Mouse (Mus musculus) adrenal gland, adult 2 months (tissue): ENCODE measurements around the gene Btbd35f27. TPM values are rescaled to one million over a fixed set of nuclear protein-coding genes. Genes with fewer than 3 reads are reported as not detected.
"Not testable (repeated sequence)": the region's sequence is repeated elsewhere in the genome, so short reads cannot be mapped to it uniquely, and the experiment has no call there.

Experiments
- DNase-seq: peaks from one replicate; pipeline ENCODE4 v3.0.0; 2021
- long read RNA-seq: library from polyadenylated mRNA; stranded (forward); transcript quantifications from one replicate; pipeline ENCODE4 v2.0.0, GENCODE M21; 2021
- polyA plus RNA-seq: library from polyadenylated mRNA; depleted of rRNA; stranded (reverse); fragments of >200 nt; gene quantifications from 2 replicates; pipeline ENCODE4 v1.2.3, GENCODE M21; 2012; rRNA removed
- total RNA-seq, 2 experiments: library from RNA; stranded (reverse); gene quantifications; 2 replicates each; pipeline ENCODE4 v1.2.3; 2021

The Btbd35f27 gene
- total RNA-seq (not detected), polyA plus RNA-seq (not detected in 2 replicates)
- long read RNA-seq = 0 reads

DNA sequence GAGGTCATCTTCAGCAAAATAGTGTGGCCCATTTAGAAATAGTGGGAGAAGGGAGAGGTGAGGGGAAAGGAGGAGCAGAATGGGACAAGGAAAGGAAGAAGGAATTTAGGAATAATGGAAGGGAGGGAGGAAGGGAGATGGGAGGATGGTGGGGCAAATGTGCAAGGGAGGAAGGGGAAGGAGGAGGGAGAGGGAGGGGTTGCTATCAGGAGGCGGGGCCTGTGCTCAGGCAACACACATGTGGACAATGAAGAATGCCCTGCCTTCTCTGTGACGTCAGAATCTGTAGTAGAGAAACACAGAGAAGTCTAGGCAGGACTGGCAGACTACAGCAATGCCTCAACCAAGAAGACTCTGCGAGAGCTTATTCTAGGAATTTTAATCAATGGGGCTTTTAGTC lies at the start of gene Btbd35f27:
Gene Btbd35f27, plus strand, starts transcription at position 301 of the 400 bp plus-strand sequence.
- not testable (repeated sequence) for DNase-seq

Other genes starting within 250 kb of the Btbd35f27 start
- gene Btbd35f4, start 151.6 kb upstream of the Btbd35f27 start, total RNA-seq = not detected
- not detected in 2 replicates for gene Btbd35f4, start 151.6 kb upstream of the Btbd35f27 start, polyA plus RNA-seq